Mouse (Mus musculus) stomach, embryonic 16.5 days (tissue): ENCODE data around the gene Rcan2. TPM values are rescaled to one million over a fixed set of nuclear protein-coding genes. Genes with fewer than 3 reads are reported as not detected.
"Not testable (repeated sequence)": the region's sequence is repeated elsewhere in the genome, so short reads cannot be mapped to it uniquely, and the experiment has no call there.

Experiments used
- ATAC-seq: fragments of 200-750 bp; cut with Nextera tagmentation; 2 replicates; pipeline ENCODE4 v1.8.0; 2017; ENCODE audit warnings: moderate number of reproducible peaks, moderate TSS enrichment; ENCODE audit not compliant: insufficient read depth, low FRiP score
- H3K27ac ChIP-seq: fragments of 300-500 bp; sonication (generic); 2 replicates; pipeline ENCODE4 v1.5.1; 2014; ENCODE audit warnings: low read length
- H3K27me3 ChIP-seq: fragments of 300-500 bp; sonication (generic); 2 replicates; pipeline ENCODE4 v1.6.1; 2014; ENCODE audit warnings: low read length, control low read depth, mixed read lengths; ENCODE audit not compliant: control insufficient read depth, insufficient read depth
- H3K36me3 ChIP-seq: fragments of 300-500 bp; sonication (generic); 2 replicates; pipeline ENCODE4 v1.6.1; 2014; ENCODE audit warnings: low read length; ENCODE audit not compliant: control insufficient read depth, insufficient read depth
- H3K4me1 ChIP-seq: fragments of 300-500 bp; sonication (generic); 2 replicates; pipeline ENCODE4 v1.6.1; 2014; ENCODE audit warnings: low read length, control low read depth, mixed read lengths; ENCODE audit not compliant: control insufficient read depth, insufficient read depth
- H3K4me2 ChIP-seq: fragments of 300-500 bp; sonication (generic); 2 replicates; pipeline ENCODE4 v1.6.1; 2014; ENCODE audit warnings: low read depth, low read length, mixed read lengths
- H3K4me3 ChIP-seq: fragments of 300-500 bp; sonication (generic); replicated peaks from 2 replicates; pipeline ENCODE4 v1.5.1; 2014; ENCODE audit warnings: mild to moderate bottlenecking, low read length
- H3K9ac ChIP-seq: fragments of 300-500 bp; sonication (generic); 2 replicates; pipeline ENCODE4 v1.6.1; 2014; ENCODE audit warnings: low read length
- H3K9me3 ChIP-seq: fragments of 300-500 bp; sonication (generic); replicated peaks from 2 replicates; pipeline ENCODE4 v1.6.1; 2016; ENCODE audit warnings: low read length, control low read depth; ENCODE audit not compliant: control insufficient read depth
- WGBS: fragments of 180-500 bp; shearing (Covaris S2); extraction: QIAGEN DNeasy Blood & Tissue Kit; methylation state at CpG from one replicate; pipeline ENCODE4 v1.1.7; 2014; 5-methylcytosine and 5-hydroxymethylcytosine counted together
- polyA plus RNA-seq: library from polyadenylated mRNA; unstranded; fragments of >200 nt; fragmentation: Nextera tagmentation; extraction: Ambion mirVana; gene quantifications from 2 replicates; pipeline ENCODE4 v1.2.1, GENCODE M21; 2015

Rcan2 gene
- polyA plus RNA-seq, 1 experiment from 2014 or later: 12.0 TPM

DNA sequence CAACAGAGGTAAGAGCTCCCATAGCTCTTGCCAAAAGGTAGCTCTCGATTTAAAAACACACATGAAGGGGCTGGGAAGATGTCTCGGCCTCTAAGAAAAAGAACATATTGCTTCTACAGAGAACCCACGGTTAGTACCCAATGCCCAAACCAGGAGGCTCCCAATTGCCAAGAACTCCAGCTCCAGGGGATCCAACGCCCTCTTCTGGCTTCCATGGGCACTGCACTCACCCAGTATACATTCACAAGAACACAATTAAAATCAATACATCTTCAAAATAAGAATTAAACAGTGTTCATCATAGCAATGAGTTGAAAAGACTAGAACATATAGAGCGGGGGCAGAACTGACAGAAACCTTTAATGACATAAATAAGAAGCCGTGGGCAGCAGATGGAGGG lies 17.2 kb downstream of the Rcan2 start:
- H3K4me1 ChIP-seq: no peaks in the 10 kb centered on the region
- ATAC-seq: no peak
- WGBS: 78% methylated on average over 6 of the region's 6 CpGs
- H3K27me3 ChIP-seq: no peaks in the 10 kb centered on the region
- no peaks in the 10 kb centered on the region for H3K9me3 ChIP-seq
- no peak overlapping the region for H3K4me2 ChIP-seq
- no peak overlapping the region for H3K4me3 ChIP-seq
- no peak overlapping the region for H3K27ac ChIP-seq
- no peak overlapping the region for H3K9ac ChIP-seq
- no peaks in the 10 kb centered on the region for H3K36me3 ChIP-seq

DNA sequence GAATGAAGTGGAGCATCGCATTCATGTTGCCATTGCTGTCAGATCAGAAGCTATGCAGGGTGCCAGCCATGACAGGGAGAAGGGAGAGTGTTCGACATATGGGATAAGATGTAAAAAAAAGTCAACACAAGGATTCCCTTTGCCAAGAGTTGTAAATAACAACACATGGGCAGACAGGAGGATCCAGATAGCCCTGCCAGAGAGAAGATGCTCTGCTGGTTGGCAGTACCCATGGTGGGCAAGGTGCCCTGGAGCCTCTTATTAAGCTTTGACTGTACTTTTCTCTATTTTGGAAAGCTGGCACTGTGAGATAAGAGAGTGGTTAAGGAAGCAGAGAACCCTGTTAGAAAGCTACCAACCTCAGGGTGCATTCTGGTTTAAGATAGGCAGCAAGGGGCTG lies 19.8 kb downstream of the Rcan2 start:
- Histone ChIP-seq H3K27ac (no peak overlapping the region), H3K27me3 (no peaks in the 10 kb centered on the region), H3K36me3 (no peaks in the 10 kb centered on the region), H3K9me3 (no peaks in the 10 kb centered on the region), H3K4me2 (no peak overlapping the region), H3K9ac (no peak overlapping the region), H3K4me3 (no peak overlapping the region), H3K4me1 (no peaks in the 10 kb centered on the region)
- no peak for ATAC-seq
- WGBS: 91% methylated on average over 2 of the region's 2 CpGs

DNA sequence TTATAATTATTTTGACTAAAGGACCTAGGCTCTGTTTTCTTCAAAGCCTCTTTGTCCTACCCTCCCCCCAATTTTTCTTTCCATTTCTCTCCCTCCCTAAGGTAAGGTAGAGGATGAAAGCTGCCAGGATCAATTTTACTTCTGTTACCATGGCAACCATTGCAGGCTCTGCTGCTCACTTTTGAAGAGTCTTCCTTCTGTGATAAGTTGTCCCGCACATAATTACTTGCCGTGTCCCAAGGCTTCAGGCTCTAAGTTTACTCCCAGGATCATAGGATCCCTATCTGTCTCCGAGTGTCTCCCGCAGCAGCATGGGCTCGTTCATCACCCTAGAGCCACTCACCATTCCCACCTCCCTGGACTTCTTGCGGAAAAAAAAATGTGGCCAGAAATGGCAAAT lies 21.1 kb downstream of the Rcan2 start:
- ATAC-seq: no peak
- WGBS: 56% methylated on average over 6 of the region's 6 CpGs
- Histone ChIP-seq H3K27ac (no peak overlapping the region), H3K4me1 (no peaks in the 10 kb centered on the region), H3K9ac (no peak overlapping the region), H3K27me3 (no peaks in the 10 kb centered on the region), H3K4me2 (no peak overlapping the region), H3K36me3 (no peaks in the 10 kb centered on the region), H3K9me3 (no peaks in the 10 kb centered on the region), H3K4me3 (no peak overlapping the region)

DNA sequence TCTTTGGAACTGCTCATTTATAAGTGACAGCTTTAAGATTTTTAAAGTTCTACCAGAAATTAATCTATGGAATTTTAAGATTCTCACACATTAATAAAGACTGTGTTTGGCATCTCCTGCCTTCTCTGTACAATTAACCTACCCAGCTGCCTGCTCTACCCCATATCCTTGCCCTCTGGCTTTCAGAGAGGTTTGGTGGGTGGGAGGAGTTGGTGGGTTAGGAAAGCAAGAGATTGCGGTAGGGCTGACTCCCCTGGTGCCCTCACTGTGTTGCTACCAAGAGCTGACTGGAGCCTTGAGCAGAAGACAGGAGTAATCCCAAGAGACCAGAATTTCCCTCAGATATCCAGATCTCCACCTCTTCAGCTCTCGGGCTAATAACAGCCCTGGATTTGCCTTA lies 21.5 kb downstream of the Rcan2 start:
- no peaks in the 10 kb centered on the region for H3K4me1 ChIP-seq

DNA sequence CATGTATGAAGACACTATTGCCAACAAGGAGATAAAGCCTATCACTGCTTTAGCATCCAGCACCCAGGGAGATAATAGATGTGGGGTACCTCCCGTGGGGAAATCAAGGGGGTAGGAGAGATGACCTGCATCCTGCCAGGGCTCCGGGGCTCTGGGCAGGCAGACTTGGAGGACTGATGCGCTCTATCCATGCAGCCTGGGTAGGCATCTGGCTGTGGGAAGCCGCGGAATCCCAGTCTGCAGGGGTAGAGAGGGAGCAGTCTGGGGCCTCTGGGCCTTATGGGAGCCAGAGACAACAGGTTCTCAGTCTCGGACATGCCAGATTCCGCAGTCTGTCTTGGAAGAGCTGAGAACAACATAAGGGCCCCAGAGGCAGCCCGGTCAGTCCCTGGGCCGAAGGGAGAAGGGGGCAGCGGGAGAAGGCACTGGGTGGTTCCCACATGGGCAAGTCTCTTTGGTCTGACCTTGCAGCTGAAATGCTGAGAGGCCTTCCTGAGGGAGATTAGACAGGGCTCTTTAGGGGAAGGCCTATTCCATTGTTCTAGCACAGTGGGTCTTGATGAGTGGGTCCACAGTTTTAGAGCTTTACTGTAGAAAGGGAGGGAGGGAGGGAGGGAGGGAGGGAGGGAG lies 23.7 kb downstream of the Rcan2 start:
- 85% methylated on average over 10 of the region's 10 CpGs for WGBS
- Histone ChIP-seq H3K9me3 (no peaks in the 10 kb centered on the region), H3K27me3 (no peaks in the 10 kb centered on the region), H3K4me2 (no peak overlapping the region), H3K4me3 (no peak overlapping the region), H3K9ac (no peak overlapping the region), H3K4me1 (no peaks in the 10 kb centered on the region), H3K36me3 (no peaks in the 10 kb centered on the region), H3K27ac (no peak overlapping the region)
- ATAC-seq: no peak

More for the DNA sequence above, 21.5 kb downstream of the Rcan2 start:
- 76% methylated on average over 2 of the region's 2 CpGs for WGBS
- Histone ChIP-seq H3K36me3 (no peaks in the 10 kb centered on the region), H3K4me3 (no peak overlapping the region), H3K27me3 (no peaks in the 10 kb centered on the region), H3K9ac (no peak overlapping the region), H3K27ac (no peak overlapping the region), H3K4me2 (no peak overlapping the region), H3K9me3 (no peaks in the 10 kb centered on the region)
- ATAC-seq: no peak

DNA sequence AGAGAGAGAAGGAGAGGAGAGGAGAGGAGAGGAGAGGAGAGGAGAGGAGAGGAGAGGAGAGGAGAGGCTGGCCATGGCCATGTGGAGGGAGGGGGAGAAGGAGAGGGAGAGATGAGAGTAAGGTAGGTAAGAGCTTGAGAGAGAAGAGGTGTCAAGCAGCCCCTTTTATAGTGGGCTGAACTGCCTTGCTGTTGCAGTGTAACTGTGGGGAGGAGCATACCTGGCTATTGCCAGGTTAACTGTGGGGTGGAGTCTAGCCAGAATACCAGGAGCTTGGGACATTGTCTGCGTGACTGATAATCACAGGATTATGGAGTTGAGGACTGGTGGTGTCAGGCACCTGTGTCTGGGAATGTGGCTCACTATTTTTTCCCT lies 24.2 kb downstream of the Rcan2 start:
- not testable (repeated sequence) for H3K4me1 ChIP-seq, H3K4me3 ChIP-seq, H3K4me2 ChIP-seq, H3K36me3 ChIP-seq, H3K9me3 ChIP-seq, H3K27me3 ChIP-seq, ATAC-seq, H3K9ac ChIP-seq, H3K27ac ChIP-seq
- WGBS: 54% methylated on average over 1 of the region's 1 CpGs

DNA sequence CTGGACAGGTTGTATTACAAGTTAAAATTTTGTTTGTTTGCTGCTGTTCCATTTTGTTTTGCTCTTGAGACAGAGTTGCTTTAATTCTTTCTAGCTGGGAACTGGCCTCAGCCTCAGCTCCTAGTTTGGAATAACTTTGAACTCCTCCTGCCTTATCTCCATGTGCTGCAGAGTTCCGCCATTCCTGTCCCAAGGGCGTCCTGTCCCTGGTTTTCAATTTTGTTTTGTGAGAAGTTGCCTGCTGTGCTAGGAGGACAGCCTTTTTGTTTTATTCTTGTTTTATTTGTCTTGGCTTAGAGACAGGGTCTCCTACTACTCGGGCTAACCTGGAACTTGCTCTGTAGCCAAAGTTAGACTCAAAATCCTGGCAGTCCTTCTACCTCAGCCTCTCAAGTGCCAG lies 26.1 kb downstream of the Rcan2 start:
- WGBS: 70% methylated on average over 3 of the region's 3 CpGs
- no peaks in the 10 kb centered on the region for H3K36me3 ChIP-seq
- H3K9ac ChIP-seq: no peak overlapping the region
- no peak overlapping the region for H3K27ac ChIP-seq
- no peak overlapping the region for H3K4me2 ChIP-seq
- no peaks in the 10 kb centered on the region for H3K4me1 ChIP-seq
- no peaks in the 10 kb centered on the region for H3K9me3 ChIP-seq
- no peak overlapping the region for H3K4me3 ChIP-seq
- no peak for ATAC-seq
- H3K27me3 ChIP-seq: no peaks in the 10 kb centered on the region

DNA sequence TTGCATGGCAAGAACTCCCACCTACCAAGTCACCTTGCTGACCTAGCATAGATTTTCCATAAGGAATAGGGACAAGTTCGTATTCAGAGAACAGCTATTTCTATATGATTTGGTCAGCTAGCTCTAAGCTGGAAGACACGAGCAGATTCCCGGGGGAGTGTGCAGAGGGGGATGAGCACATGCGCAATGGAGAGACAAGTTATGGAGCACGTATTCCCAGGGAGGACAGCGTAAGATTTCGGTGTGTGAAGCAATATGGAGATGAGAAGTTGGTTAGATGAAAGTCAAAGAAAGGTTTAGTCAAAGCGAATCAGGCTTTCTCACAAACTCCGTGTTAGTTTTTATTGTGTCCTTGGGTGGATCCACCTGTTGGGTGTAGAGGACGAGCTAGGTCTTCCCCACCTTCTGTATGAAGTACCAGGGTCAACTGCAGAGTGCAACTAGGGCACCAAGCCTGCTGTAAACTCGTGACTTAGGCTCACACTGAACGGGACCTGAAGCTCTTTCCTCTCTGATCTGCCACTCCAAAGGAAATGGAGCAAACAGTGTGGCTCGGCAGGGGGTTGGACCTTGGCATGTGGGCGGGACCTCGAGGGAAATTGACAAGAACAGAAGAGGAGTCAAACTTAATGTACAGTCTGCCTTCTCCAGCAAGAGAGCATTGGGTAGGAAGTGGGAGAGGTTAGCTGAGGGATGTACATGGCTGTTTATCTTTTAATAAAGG lies 31.4 kb downstream of the Rcan2 start:
- no peak overlapping the region for H3K4me2 ChIP-seq
- no peaks in the 10 kb centered on the region for H3K27me3 ChIP-seq
- H3K4me1 ChIP-seq: no peaks in the 10 kb centered on the region
- no peak overlapping the region for H3K4me3 ChIP-seq
- ATAC-seq: no peak
- H3K9me3 ChIP-seq: no peaks in the 10 kb centered on the region
- no peaks in the 10 kb centered on the region for H3K36me3 ChIP-seq
- no peak overlapping the region for H3K27ac ChIP-seq
- 69% methylated on average over 15 of the region's 15 CpGs for WGBS
- no peak overlapping the region for H3K9ac ChIP-seq

DNA sequence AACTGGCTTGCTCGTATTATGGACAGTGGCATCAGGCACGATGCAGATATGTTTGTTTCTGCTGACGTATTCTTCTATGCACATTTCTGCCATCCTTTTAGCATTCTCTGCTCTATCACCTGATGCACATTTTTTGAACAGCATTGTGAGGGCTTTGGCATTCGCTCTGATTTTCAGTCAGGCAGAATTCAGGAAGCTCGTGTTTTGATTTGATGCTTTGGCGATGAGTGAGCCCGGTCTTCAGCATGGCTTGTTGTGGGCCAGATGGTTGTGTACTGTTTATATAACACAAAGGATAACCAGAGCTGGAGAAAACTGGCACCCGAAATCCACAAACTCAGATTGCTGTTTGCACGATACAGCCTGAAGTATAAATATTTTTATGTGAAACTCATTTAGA lies 39.1 kb downstream of the Rcan2 start:
- Histone ChIP-seq H3K9me3 (no peaks in the 10 kb centered on the region), H3K4me3 (no peak overlapping the region), H3K9ac (no peak overlapping the region), H3K4me1 (no peaks in the 10 kb centered on the region), H3K27me3 (no peaks in the 10 kb centered on the region), H3K36me3 (no peaks in the 10 kb centered on the region), H3K4me2 (no peak overlapping the region), H3K27ac (no peak overlapping the region)
- WGBS: 81% methylated on average over 9 of the region's 9 CpGs
- ATAC-seq: no peak
